Mouse (Mus musculus) cortical plate, adult 2 months (tissue): ENCODE measurements around the gene Fgfbp3.

Experiments
- CTCF ChIP-seq: fragments of 200-500 bp; IDR thresholded peaks from 2 replicates; pipeline ENCODE4 v1.5.1; 2011; ENCODE audit warnings: mild to moderate bottlenecking, control low read depth, low read length; ENCODE audit not compliant: insufficient read depth; ENCODE audit errors: extremely low read depth
- POLR2A ChIP-seq: fragments of 200-500 bp; IDR thresholded peaks from 2 replicates; pipeline ENCODE4 v1.6.1; 2011; ENCODE audit warnings: mild to moderate bottlenecking, low read length, control low read depth; ENCODE audit not compliant: insufficient read depth; ENCODE audit errors: extremely low read depth

- TF ChIP-seq CTCF (no peak), POLR2A (no peak)
Observed at GRCm38 (mm10) chr19:36913064-36913463, 6.4 kb downstream of the Fgfbp3 start.
